Mouse (Mus musculus): ENCODE measurements around the gene Spata48. TPM values are rescaled to one million over a fixed set of nuclear protein-coding genes. Genes with fewer than 3 reads are reported as not detected.

Spata48 gene
- polyA plus RNA-seq, 1 experiment from 2014 or later, result 2.1 TPM

Other genes starting within 250 kb of the Spata48 start
- 0.69 and 0.89 TPM in 2 replicates for gene Zpbp, start 314 bp downstream of the Spata48 start, polyA plus RNA-seq (2016; fragmentation: Nextera tagmentation; extraction: Ambion mirVana)
- gene 4930512M02Rik, start 165.7 kb downstream of the Spata48 start, polyA plus RNA-seq (2016; fragmentation: Nextera tagmentation; extraction: Ambion mirVana), result not detected in 2 replicates
- gene Ikzf1, start 222.9 kb downstream of the Spata48 start, polyA plus RNA-seq (2016; fragmentation: Nextera tagmentation; extraction: Ambion mirVana), result 0.99 and 1.3 TPM in 2 replicates